Mouse (Mus musculus) gastrocnemius, adult 2 months (tissue): ENCODE results near the gene Zfp846. TPM values are rescaled to one million over a fixed set of nuclear protein-coding genes. Genes with fewer than 3 reads are reported as not detected.
"Not testable (repeated sequence)": the region's sequence is repeated elsewhere in the genome, so short reads cannot be mapped to it uniquely, and the experiment has no call there.

Source experiments
- DNase-seq: peaks from one replicate; pipeline ENCODE4 v3.0.0; 2022
- H3K27ac ChIP-seq: fragments of 200-600 bp; 2 replicates; pipeline ENCODE4 v1.8.1; 2022; ENCODE audit warnings: mild to moderate bottlenecking
- H3K4me3 ChIP-seq: fragments of 200-600 bp; 2 replicates; pipeline ENCODE4 v1.8.1; 2022; ENCODE audit warnings: mild to moderate bottlenecking, moderate library complexity
- CTCF ChIP-seq: fragments of 200-600 bp; IDR thresholded peaks from 2 replicates; pipeline ENCODE4 v1.8.1; 2022; ENCODE audit warnings: antibody characterized with exemption, mild to moderate bottlenecking, moderate library complexity
- intact Hi-C: fragments of 180-260 bp; cut with DNase I; formaldehyde crosslinking; loops from one replicate; pipeline ENCODE4 v1.15.1; 2025
- long read RNA-seq, 2 experiments: library from polyadenylated mRNA; stranded (forward); transcript quantifications; one replicate each; pipeline ENCODE4 v2.0.0; 2021
- total RNA-seq, 2 experiments: library from RNA; stranded (reverse); gene quantifications; 2 replicates each; pipeline ENCODE4 v1.2.3; 2021

Gene Zfp846
- 1 to 10 TPM; 2.6 to 3.8 TPM for total RNA-seq
- long read RNA-seq, experiment 1, full-length matches to known transcripts, result 4 of 5 reads
- long read RNA-seq, experiment 1, partial matches to known transcripts, result 0 of 5 reads
- long read RNA-seq, experiment 1, other reads (novel, unspliced or antisense), result 1 of 5 reads
- long read RNA-seq, experiment 2, full-length matches to known transcripts, result 3 of 4 reads
- long read RNA-seq, experiment 2, partial matches to known transcripts, result 0 of 4 reads
- long read RNA-seq, experiment 2, other reads (novel, unspliced or antisense), result 1 of 4 reads

DNA sequence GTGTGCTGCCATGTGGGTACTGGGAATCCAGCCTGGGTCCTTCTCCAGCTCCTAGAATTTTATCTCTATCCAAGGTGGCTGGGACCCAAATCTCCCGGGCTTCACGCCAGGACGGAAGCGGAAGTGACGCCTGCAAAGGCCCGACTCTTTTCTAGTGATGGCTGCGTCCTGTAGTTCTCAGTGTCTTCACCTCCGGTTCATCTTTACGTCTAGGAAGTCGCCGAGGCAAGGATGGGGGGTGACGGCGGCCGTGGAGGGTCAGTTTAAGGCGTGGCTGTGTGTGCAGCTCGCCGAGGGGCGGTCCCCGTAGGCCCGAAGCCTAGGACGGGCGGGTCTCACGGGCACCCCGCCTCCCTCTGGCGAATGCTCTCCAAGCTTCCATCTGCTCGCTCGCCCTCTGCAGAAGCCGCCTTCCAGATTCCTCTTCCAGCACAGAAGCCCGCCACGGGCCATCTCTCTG lies at the start of gene Zfp846:
Zfp846 (plus strand) TSS at position 117 of the 460 bp plus-strand sequence.
- Histone ChIP-seq H3K27ac (peak within 1 kb of the TSS; percentile 78), H3K4me3 (peak within 1 kb of the TSS; percentile 86)
- DNase-seq, result peak; percentile 99
- intact Hi-C loops, result loop anchor here (2.0 to 10.0 kb wide), 2 partner anchors 36 to 64 kb away; partner anchors contain the start of genes Fbxl12 and Ubl5
- TF ChIP-seq CTCF, result peak; percentile 22; the same call in 1 of the 2 replicates

DNA sequence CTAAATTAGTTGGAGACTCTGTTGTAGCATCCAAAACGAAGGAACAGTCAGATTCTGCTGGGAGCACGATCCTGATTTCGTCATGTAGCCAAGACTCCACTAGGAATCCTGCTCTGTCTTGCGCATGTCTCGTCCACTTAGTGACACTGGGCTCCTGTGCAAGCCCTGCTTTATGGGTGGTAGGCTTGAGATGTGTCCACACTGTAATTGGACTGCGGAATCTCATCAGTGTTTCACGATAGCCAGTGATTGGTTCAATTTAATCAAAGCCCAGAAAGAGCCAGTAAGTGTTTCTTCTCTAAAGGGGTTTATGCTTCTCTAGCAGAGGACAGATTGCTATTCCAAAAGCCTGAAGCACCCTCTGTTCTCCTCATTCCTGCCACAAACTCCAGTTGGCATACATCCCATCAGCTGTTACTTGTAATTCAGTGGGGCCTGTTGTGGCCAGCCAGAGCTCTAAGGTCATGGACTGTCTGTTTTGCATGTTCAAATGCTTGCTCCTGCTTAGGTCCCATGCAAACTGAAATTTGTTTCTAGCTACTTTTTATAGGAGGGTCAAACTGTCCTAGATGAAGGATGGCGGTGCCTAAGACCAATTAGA lies 46.7 kb upstream of the Zfp846 start:
- DNase-seq, result peak; percentile 37
- intact Hi-C loops, result no loop called here
- Histone ChIP-seq H3K4me3 (peak overlapping the region; percentile 34), H3K27ac (no peak overlapping the region)
- no peak for TF ChIP-seq CTCF

GRCm38 (mm10) chr9:20536598-20536997 lies 44.5 kb upstream of the Zfp846 start:
- no peak for DNase-seq
- Histone ChIP-seq H3K27ac (no peak overlapping the region), H3K4me3 (no peak overlapping the region)
- intact Hi-C loops, result no loop called here
- no peak for TF ChIP-seq CTCF

DNA sequence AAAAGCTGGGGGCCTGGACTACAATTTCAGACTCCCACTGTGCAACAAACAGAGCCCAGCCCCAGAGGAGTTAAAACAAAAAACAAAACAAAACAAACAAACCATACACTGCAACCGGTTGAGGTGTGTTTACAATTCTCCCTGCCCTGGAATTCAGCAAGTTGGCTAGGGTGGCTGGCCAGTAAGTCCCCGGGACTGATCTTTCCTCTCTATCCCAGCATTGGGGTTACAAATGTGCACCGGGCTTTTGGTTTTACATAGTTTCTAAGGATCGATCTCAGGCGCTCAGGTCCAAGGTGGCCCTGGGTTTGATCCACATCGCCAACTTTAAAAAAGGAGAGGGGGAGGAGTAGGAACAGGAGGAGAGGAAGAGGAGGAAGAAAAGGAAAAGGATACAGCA lies 37.6 kb upstream of the Zfp846 start:
- no peak for TF ChIP-seq CTCF
- intact Hi-C loops, result no loop called here
- Histone ChIP-seq H3K27ac (peak overlapping the region; percentile 87), H3K4me3 (no peak overlapping the region)
- no peak for DNase-seq

- Histone ChIP-seq H3K27ac (peak overlapping the region; percentile 87), H3K4me3 (peak overlapping the region; percentile 81)
- peak; percentile 25 for TF ChIP-seq CTCF
- intact Hi-C loops, result loop anchor here (2.0 kb wide), 1 partner anchor 37 kb away; the partner anchor contains the start of gene Zfp846
- DNase-seq, result peak; percentile 92
These were observed 36.8 kb upstream of the Zfp846 start for GRCm38 (mm10) chr9:20544070-20544821.

DNA sequence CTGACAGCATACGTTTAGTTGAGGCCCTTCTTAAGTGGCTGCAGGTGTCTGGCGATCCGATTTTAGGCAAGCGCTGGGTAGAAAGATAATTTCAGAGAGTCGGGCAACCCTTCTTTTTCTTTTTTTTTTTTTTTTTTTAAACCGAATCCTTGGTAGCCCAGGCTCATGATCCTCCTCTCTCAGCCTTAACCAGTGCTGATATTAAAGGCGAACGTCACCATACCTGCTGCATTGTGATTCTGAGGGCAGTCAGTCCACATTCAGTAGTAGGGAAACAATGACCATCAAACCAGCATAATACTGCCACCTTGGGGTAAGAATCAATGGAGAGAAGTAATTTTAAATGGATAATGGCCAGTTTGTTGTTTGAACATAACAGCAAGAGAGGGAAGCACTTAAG lies 35.9 kb upstream of the Zfp846 start:
- Histone ChIP-seq H3K27ac (peak overlapping the region; percentile 87), H3K4me3 (peak overlapping the region; percentile 81)
- DNase-seq, result no peak
- peak; percentile 61 for TF ChIP-seq CTCF
- intact Hi-C loops, result loop anchor here (2.0 kb wide), 1 partner anchor 36 kb away; the partner anchor contains the start of gene Zfp846

DNA sequence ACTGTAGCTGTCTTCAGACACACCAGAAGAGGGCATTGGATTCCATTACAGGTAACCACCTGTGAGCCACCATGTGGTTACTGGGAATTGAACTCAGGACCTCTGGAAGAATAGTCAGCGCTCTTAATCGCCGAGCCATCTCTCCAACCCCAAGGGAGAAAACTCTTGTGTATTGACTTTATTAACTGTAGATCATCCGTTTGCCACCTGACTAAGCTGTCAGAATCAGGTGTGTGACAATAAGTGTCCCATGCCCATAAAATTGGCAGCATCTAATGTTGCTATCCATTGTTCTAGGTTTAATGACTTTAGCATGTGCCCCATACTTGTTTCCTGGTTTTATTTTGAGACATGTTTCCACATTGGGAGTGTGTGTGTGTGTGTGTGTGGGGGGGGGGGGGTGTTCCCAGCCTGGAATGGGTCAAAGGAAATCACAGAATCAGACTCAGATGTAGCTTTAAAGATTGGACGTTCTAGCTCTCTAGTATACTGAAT lies 29.3 kb upstream of the Zfp846 start:
- intact Hi-C loops, result no loop called here
- TF ChIP-seq CTCF, result no peak
- H3K27ac ChIP-seq, result peak overlapping the region; percentile 77
- DNase-seq, result no peak
- no peak overlapping the region for H3K4me3 ChIP-seq

- H3K4me3 ChIP-seq, result no peak overlapping the region
- intact Hi-C loops, result no loop called here
- TF ChIP-seq CTCF, result no peak
- DNase-seq, result no peak
- H3K27ac ChIP-seq, result peak overlapping the region; percentile 77
These were observed 28.4 kb upstream of the Zfp846 start for GRCm38 (mm10) chr9:20552698-20553097.

DNA sequence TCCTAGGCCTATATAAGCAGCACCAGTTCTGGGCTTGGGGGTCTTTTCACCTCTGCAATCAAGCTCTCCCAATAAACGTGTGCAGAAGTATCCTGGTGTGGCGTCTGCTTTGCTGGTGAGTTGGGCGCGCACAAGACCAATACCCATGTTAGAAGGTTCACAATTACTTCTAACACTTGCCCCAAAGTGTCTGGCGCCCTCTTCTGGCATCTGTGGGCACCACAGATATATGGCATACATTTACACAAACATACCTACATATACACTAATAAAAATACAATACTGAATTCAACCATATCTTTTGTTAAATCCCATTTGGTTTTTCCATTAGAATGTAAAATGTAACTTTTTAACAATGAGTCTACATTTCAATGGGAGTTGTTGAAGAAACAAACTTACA lies 18.9 kb upstream of the Zfp846 start:
- intact Hi-C loops, result no loop called here
- Histone ChIP-seq H3K27ac (no peak overlapping the region), H3K4me3 (no peak overlapping the region)
- no peak for TF ChIP-seq CTCF
- DNase-seq, result no peak

GRCm38 (mm10) chr9:20565326-20566030 lies 15.6 kb upstream of the Zfp846 start:
- H3K4me3 ChIP-seq, intact Hi-C loops: not testable (repeated sequence)

DNA sequence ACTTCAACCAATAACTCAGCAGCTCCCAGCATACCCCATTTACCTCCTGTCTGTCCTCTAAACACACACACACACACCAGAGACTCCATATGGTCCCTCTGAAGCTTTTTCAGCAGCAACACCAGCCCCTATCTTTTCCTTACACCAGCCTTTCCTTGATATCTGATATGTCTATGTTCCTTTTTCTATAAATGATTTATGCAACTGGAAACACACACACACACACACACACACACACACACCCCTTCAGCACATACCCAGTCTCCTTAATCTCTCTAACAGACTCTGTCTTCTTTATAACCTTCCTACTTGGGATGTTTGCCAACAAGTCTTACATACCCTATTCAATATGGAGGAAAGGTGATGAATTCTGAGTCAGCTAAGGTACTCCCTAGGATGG lies 10.0 kb upstream of the Zfp846 start:
- H3K4me3 ChIP-seq, result no peak overlapping the region
- H3K27ac ChIP-seq, result no peak overlapping the region
- no peak for TF ChIP-seq CTCF
- intact Hi-C loops, result no loop called here
- DNase-seq, result no peak

More at GRCm38 (mm10) chr9:20565326-20566030, 15.6 kb upstream of the Zfp846 start:
- DNase-seq, H3K27ac ChIP-seq: not testable (repeated sequence)

DNA sequence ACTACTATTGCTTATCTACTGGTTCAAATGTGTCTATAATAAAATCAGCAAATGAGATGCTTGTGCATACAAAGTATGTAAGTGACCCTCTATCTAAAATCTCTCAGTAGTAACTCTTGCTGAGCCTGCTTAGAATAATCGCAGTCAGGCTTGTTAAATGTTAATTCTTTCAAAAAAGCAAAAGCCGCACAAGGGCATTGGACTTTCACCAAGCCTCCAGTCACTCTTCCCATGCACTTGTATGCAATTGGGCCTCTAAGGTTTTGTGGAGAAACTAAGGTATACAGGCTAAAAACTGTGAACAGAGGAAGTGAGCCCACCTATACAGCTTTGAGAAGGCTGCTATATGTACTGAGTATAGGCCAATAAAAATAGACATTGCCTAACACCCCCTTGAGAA lies 4.5 kb upstream of the Zfp846 start:
- Histone ChIP-seq H3K4me3 (no peak overlapping the region), H3K27ac (no peak overlapping the region)
- intact Hi-C loops, result no loop called here
- DNase-seq, result no peak
- no peak for TF ChIP-seq CTCF
